Mouse (Mus musculus) CD8-positive naive resting alpha-beta T cell, adult 57 days (primary cell): Measurements from ENCODE around the gene Ccdc155. TPM values are rescaled to one million over a fixed set of nuclear protein-coding genes. Genes with fewer than 3 reads are reported as not detected.

Experiments
- total RNA-seq: library from RNA; stranded (reverse); gene quantifications from one replicate; pipeline ENCODE4 v1.2.4, GENCODE M21; 2023

Gene Ccdc155
- total RNA-seq, result 0.83 TPM

GRCm38 (mm10) chr7:45204380-45205143 is at the start of gene Ccdc155:
Gene Ccdc155 (minus strand): TSS chr7:45204892.

GRCm38 (mm10) chr7:45240633-45241388 is 36.1 kb upstream of the Ccdc155 start, which contains the start of gene Slc6a16:
Gene Slc6a16 (plus strand): TSS chr7:45241085.

GRCm38 (mm10) chr7:45238723-45239496 is 34.2 kb upstream of the Ccdc155 start, which contains the start of gene Cd37:
Gene Cd37 (minus strand): TSS chr7:45239115.

GRCm38 (mm10) chr7:45215673-45216441 is 11.2 kb upstream of the Ccdc155 start, which contains the start of gene Tead2:
Gene Tead2 (plus strand): TSS chr7:45215753.

GRCm38 (mm10) chr7:45211851-45212251 is 7.2 kb upstream of the Ccdc155 start, which contains the start of gene Dkkl1:
Gene Dkkl1 (minus strand): TSS chr7:45212147.

GRCm38 (mm10) chr7:45180896-45181477 is 23.7 kb downstream of the Ccdc155 start, which contains the start of gene Pth2:
Gene Pth2 (plus strand): TSS chr7:45180995.

GRCm38 (mm10) chr7:45179469-45179868 is 25.2 kb downstream of the Ccdc155 start, which contains the start of gene Gfy:
Gene Gfy (minus strand): TSS chr7:45179569.

GRCm38 (mm10) chr7:45163735-45164490 is 40.8 kb downstream of the Ccdc155 start, which contains the start of gene Slc17a7:
Gene Slc17a7 (plus strand): TSS chr7:45163949.

GRCm38 (mm10) chr7:45154096-45154992 is 50.3 kb downstream of the Ccdc155 start, which contains the start of the genes Pih1d1 and Aldh16a1:
Gene Pih1d1 (plus strand): TSS chr7:45154303.
Gene Aldh16a1 (minus strand): TSS chr7:45154584.

GRCm38 (mm10) chr7:45135993-45136567 is 68.6 kb downstream of the Ccdc155 start, which contains the start of the genes Gm45713 and Flt3l:
Gene Gm45713 (minus strand): TSS chr7:45136231.
Gene Flt3l (minus strand): TSS chr7:45136432.

Other genes starting within 250 kb of the Ccdc155 start
- not detected for gene Cpt1c, start 230.0 kb downstream of the Ccdc155 start, total RNA-seq
- gene Prmt1, start 218.3 kb downstream of the Ccdc155 start, total RNA-seq, result 147 TPM
- gene Irf3, start 207.2 kb downstream of the Ccdc155 start, total RNA-seq, result 127 TPM
- gene Bcl2l12, start 206.2 kb downstream of the Ccdc155 start, total RNA-seq, result 20.4 TPM
- gene Scaf1, start 188.5 kb downstream of the Ccdc155 start, total RNA-seq, result 77.3 TPM
- gene Rras, start 186.9 kb downstream of the Ccdc155 start, total RNA-seq, result 11.4 TPM
- 65.4 TPM for gene Prr12, start 152.0 kb downstream of the Ccdc155 start, total RNA-seq
- gene Nosip, start 142.5 kb downstream of the Ccdc155 start, total RNA-seq, result 59.3 TPM
- gene Prrg2, start 142.2 kb downstream of the Ccdc155 start, total RNA-seq, result 1.7 TPM
- 28.4 TPM for gene Rcn3, start 112.7 kb downstream of the Ccdc155 start, total RNA-seq
- gene Fcgrt, start 101.0 kb downstream of the Ccdc155 start, total RNA-seq, result 49.4 TPM
- gene Rps11, start 80.5 kb downstream of the Ccdc155 start, total RNA-seq, result 3,136 TPM
- 5,943 TPM for gene Rpl13a, start 76.1 kb downstream of the Ccdc155 start, total RNA-seq
- gene Gm45713, start 68.7 kb downstream of the Ccdc155 start, total RNA-seq, result 1.6 TPM
- 167 TPM for gene Flt3l, start 68.5 kb downstream of the Ccdc155 start, total RNA-seq
- 32.4 TPM for gene Pih1d1, start 50.6 kb downstream of the Ccdc155 start, total RNA-seq
- 60.3 TPM for gene Aldh16a1, start 50.3 kb downstream of the Ccdc155 start, total RNA-seq
- not detected for gene Slc17a7, start 40.9 kb downstream of the Ccdc155 start, total RNA-seq
- gene Gfy, start 25.3 kb downstream of the Ccdc155 start, total RNA-seq, result not detected
- gene Pth2, start 23.9 kb downstream of the Ccdc155 start, total RNA-seq, result not detected
- gene Dkkl1, start 7.3 kb upstream of the Ccdc155 start, total RNA-seq, result not detected
- gene Tead2, start 10.9 kb upstream of the Ccdc155 start, total RNA-seq, result not detected
- gene Cd37, start 34.2 kb upstream of the Ccdc155 start, total RNA-seq, result 321 TPM
- gene Slc6a16, start 36.2 kb upstream of the Ccdc155 start, total RNA-seq, result not detected
- gene Slc6a21, start 72.6 kb upstream of the Ccdc155 start, total RNA-seq, result not detected
- 7.7 TPM for gene Trpm4, start 128.9 kb upstream of the Ccdc155 start, total RNA-seq
- not detected for gene Hrc, start 130.4 kb upstream of the Ccdc155 start, total RNA-seq
- 0.21 TPM for gene Ppfia3, start 162.1 kb upstream of the Ccdc155 start, total RNA-seq
- 1.3 TPM for gene Lin7b, start 165.7 kb upstream of the Ccdc155 start, total RNA-seq
- 624 TPM for gene Snrnp70, start 190.8 kb upstream of the Ccdc155 start, total RNA-seq
- gene Kcna7, start 200.8 kb upstream of the Ccdc155 start, total RNA-seq, result not detected
- not detected for gene Ntf5, start 208.8 kb upstream of the Ccdc155 start, total RNA-seq
- not detected for gene Lhb, start 215.9 kb upstream of the Ccdc155 start, total RNA-seq
- gene Gys1, start 230.0 kb upstream of the Ccdc155 start, total RNA-seq, result 10.5 TPM
- 51.4 TPM for gene Ruvbl2, start 233.2 kb upstream of the Ccdc155 start, total RNA-seq